Mouse (Mus musculus) liver, embryonic 14.5 days (tissue): ENCODE measurements around the gene Dnajb4. TPM values are rescaled to one million over a fixed set of nuclear protein-coding genes. Genes with fewer than 3 reads are reported as not detected.

ENCODE experiments used
- ATAC-seq: fragments of 200-750 bp; cut with Nextera tagmentation; 2 replicates; pipeline ENCODE4 v1.8.0; 2017; ENCODE audit warnings: moderate number of reproducible peaks, mild to moderate bottlenecking, moderate library complexity; ENCODE audit not compliant: insufficient read depth
- DNase-seq, 3 experiments: peaks; one replicate each; pipeline ENCODE4 v3.0.0-alpha.2; 2012 to 2013; ENCODE audit warnings: low read depth in 3 of 3, low spot score in 3 of 3
- H3K27ac ChIP-seq: fragments of 300-500 bp; sonication (generic); 2 replicates; pipeline ENCODE4 v1.5.1; 2014; ENCODE audit warnings: moderate library complexity, mild to moderate bottlenecking, control low read depth, inconsistent platforms
- H3K27me3 ChIP-seq: fragments of 300-500 bp; sonication (generic); 2 replicates; pipeline ENCODE4 v1.6.1; 2014; ENCODE audit warnings: mild to moderate bottlenecking, low read length, moderate library complexity; ENCODE audit not compliant: control insufficient read depth, insufficient read depth
- H3K36me3 ChIP-seq: fragments of 300-500 bp; sonication (generic); replicated peaks from 2 replicates; pipeline ENCODE4 v1.6.1; 2014; ENCODE audit warnings: low read depth; ENCODE audit not compliant: control insufficient read depth, insufficient read depth
- H3K4me1 ChIP-seq, 2 experiments: fragments of 200-500 bp in 1 of 2; fragments of 300-500 bp in 1 of 2; sonication (generic) in 1 of 2; replicated peaks; 2 replicates each; pipeline ENCODE4 v1.6.1; 2012 to 2014; ENCODE audit warnings: antibody characterized with exemption in 1 of 2, inconsistent platforms in 1 of 2, low read length in 1 of 2; ENCODE audit not compliant: control insufficient read depth in 2 of 2, insufficient read depth in 2 of 2
- H3K4me2 ChIP-seq: fragments of 300-500 bp; sonication (generic); 2 replicates; pipeline ENCODE4 v1.6.1; 2014; ENCODE audit warnings: low read depth, mild to moderate bottlenecking, control low read depth, moderate library complexity
- H3K4me3 ChIP-seq, 2 experiments: fragments of 200-500 bp in 1 of 2; fragments of 300-500 bp in 1 of 2; sonication (generic) in 1 of 2; 2 replicates each; pipeline ENCODE4 v1.5.1; 2012 to 2014; ENCODE audit warnings: low read depth in 2 of 2, low read length in 2 of 2, mild to moderate bottlenecking in 2 of 2, control low read depth in 1 of 2, inconsistent platforms in 1 of 2, moderate library complexity in 1 of 2; ENCODE audit not compliant: insufficient read depth in 1 of 2
- H3K9ac ChIP-seq: fragments of 300-500 bp; sonication (generic); replicated peaks from 2 replicates; pipeline ENCODE4 v1.6.1; 2014; ENCODE audit warnings: mild to moderate bottlenecking, control low read depth, moderate library complexity
- H3K9me3 ChIP-seq: fragments of 300-500 bp; sonication (generic); 2 replicates; pipeline ENCODE4 v1.6.1; 2016; ENCODE audit warnings: low read length, mixed read lengths; ENCODE audit not compliant: control insufficient read depth
- CTCF ChIP-seq: IDR thresholded peaks from 2 replicates; pipeline ENCODE4 v1.5.1; 2016; ENCODE audit warnings: antibody characterized with exemption, low read depth, control low read depth
- EP300 ChIP-seq: IDR thresholded peaks from 2 replicates; pipeline ENCODE4 v1.6.1; 2016; ENCODE audit warnings: antibody characterized with exemption, low read depth
- WGBS: fragments of 180-500 bp; shearing (Covaris S2); extraction: QIAGEN DNeasy Blood & Tissue Kit; methylation state at CpG from one replicate; pipeline ENCODE4 v1.1.7; 2014; ENCODE audit not compliant: insufficient replicate concordance; 5-methylcytosine and 5-hydroxymethylcytosine counted together
- polyA plus RNA-seq, 2 experiments: library from polyadenylated mRNA; depleted of rRNA in 1 of 2; stranded (reverse) in 1 of 2; unstranded in 1 of 2; fragments of >200 nt; fragmentation: Nextera tagmentation in 1 of 2; extraction: Ambion mirVana in 1 of 2; gene quantifications; 2 replicates each; pipeline versions ENCODE4 v1.2.1 to v1.2.3; 2012 to 2014

Gene Dnajb4
- polyA plus RNA-seq, 2 experiments, result 18.3 to 29.9 TPM

DNA sequence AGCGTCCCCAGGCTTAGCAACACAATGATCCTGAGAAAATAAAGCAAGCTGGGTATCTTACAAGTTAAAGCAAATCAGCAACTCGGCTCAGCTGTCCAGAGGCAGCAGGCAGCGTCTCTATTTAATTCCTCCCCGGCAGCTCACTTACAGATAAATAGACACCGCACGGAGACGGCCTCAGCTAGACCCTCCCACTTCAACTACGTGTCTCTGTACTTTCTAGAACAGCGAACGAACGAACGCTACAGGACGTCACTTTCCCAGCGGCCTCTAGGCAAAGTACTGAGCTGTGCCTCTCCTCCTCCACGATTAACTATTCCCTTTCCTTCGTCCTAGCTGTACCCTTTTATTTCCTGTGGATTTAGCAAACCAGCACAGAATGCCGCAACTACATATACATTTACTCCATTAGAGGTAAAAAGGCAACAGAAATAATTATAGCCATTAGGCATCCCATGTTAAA, 16.4 kb downstream of the Dnajb4 start:
- no peaks in the 10 kb centered on the region for H3K27me3 ChIP-seq
- H3K4me3 ChIP-seq, result peak overlapping the region; percentile 94 to 95
- DNase-seq (peak; percentile 92 to 93 (median 93)), ATAC-seq (peak; percentile 89)
- TF ChIP-seq CTCF (peak; percentile 27; the same call in 1 of the 2 replicates), EP300 (no peak; the same call in 1 of the 2 replicates)
- peak overlapping the region; percentile 99 for H3K27ac ChIP-seq
- peak overlapping the region; percentile 97 for H3K9ac ChIP-seq
- WGBS, result under 1% methylated on average over 17 of the region's 17 CpGs
- peak overlapping the region; percentile 58 for H3K4me2 ChIP-seq
- H3K4me1 ChIP-seq, result peaks cover 22 to 23% of the 10 kb centered on the region in 2 experiments
- no peaks in the 10 kb centered on the region for H3K36me3 ChIP-seq
- no peaks in the 10 kb centered on the region for H3K9me3 ChIP-seq

DNA sequence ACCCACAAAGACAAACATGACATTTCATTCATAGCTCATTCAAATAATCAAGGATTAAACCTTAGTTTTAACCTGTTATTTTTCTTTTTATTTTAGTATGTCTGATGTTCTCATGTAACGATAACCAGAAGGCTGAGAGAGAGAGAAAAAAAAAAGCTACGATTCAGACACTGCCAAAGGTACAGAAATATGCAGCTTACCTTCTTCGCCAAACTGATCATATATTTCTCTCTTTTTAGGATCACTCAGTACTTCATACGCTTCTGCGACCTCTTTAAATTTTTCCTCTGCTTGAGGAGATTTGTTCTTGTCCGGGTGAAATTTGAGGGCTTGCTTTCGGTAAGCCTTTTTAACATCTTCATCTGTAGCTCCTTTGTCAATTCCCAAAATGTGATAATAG, 16.9 kb downstream of the Dnajb4 start:
- DNase-seq (peak in 1 of 3 experiments; percentile 31), ATAC-seq (no peak)
- Histone ChIP-seq H3K9me3 (no peaks in the 10 kb centered on the region), H3K4me3 (peak overlapping the region; percentile 94 to 95), H3K4me2 (peak overlapping the region; percentile 58), H3K27ac (peak overlapping the region; percentile 99), H3K36me3 (no peaks in the 10 kb centered on the region), H3K27me3 (no peaks in the 10 kb centered on the region), H3K4me1 (peaks cover 22 to 24% of the 10 kb centered on the region in 2 experiments), H3K9ac (peak overlapping the region; percentile 97)
- TF ChIP-seq CTCF (no peak), EP300 (no peak)
- 2% methylated on average over 7 of the region's 7 CpGs for WGBS

DNA sequence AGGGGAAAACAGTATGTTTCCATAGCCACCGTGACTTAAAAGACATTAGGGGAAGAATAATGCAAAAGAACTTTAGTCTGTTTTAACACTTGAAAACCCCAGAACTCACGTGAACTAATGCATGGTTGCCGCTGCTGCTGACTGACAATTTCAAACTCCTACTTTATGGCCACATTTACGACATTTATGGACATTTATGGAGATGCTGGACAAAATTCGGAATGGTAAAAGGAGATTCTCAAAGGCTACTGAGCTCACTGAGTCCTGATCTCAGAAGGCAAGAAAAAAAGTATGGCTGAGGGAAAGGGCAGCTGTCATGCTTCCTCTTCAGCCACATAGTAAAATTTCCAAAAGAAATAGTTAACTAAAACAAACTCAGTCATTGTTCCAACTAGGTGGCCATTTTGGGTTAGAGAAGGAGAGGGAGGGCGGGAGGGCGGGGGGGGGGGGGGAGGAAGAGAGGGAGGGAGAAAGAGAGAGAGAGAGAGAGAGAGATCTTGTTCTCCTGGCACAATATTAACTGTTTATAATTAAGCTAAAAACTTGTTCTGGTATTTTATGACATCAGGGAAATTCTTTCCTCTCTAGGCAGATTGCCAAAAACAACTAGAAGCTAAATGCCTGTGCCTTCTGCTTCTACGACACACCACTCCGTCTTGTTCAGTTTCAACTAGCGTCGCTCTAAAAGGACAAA, 17.7 kb downstream of the Dnajb4 start:
- no peaks in the 10 kb centered on the region for H3K9me3 ChIP-seq
- DNase-seq (peak in 1 of 3 experiments; percentile 39), ATAC-seq (no peak)
- no peak for TF ChIP-seq CTCF
- no peak for TF ChIP-seq EP300
- H3K27me3 ChIP-seq, result no peaks in the 10 kb centered on the region
- H3K9ac ChIP-seq, result peak overlapping the region; percentile 96
- peak overlapping the region; percentile 94 to 95 for H3K4me3 ChIP-seq
- peak overlapping the region; percentile 87 for H3K4me2 ChIP-seq
- 11% methylated on average over 10 of the region's 11 CpGs for WGBS
- peak overlapping the region; percentile 81 for H3K27ac ChIP-seq
- peaks cover 22% of the 10 kb centered on the region in 2 experiments for H3K4me1 ChIP-seq
- no peaks in the 10 kb centered on the region; the same call in 1 of the 2 replicates for H3K36me3 ChIP-seq

DNA sequence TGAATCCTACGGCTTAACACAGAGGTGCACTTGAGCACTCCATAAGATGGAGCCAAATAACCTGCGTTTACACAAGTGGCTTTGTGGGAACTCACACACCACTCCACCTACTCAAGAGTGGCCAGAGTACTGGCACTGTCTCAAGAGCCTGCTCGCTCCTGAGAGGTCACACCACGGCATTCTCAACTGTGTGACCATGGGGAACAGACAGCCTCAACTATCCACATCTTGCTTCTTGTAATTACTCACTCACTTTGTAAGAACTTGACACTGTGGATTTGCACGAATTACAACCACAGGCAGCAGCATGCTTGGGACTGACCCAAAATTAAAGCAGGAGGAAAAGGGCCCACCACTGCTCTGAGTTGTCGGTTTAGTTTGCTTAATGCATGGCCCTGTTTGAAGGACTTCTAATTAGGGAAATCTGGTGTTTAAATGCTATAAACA, 18.3 kb downstream of the Dnajb4 start:
- Histone ChIP-seq H3K36me3 (peaks cover under 1% of the 10 kb centered on the region), H3K27ac (peak overlapping the region; percentile 81), H3K9me3 (no peaks in the 10 kb centered on the region), H3K4me1 (peaks cover 17 to 19% of the 10 kb centered on the region in 2 experiments), H3K4me3 (peak overlapping the region; percentile 94 to 95), H3K4me2 (peak overlapping the region; percentile 87), H3K27me3 (no peaks in the 10 kb centered on the region), H3K9ac (peak overlapping the region; percentile 96)
- ATAC-seq (peak; percentile 43), DNase-seq (peak in 1 of 3 experiments; percentile 55)
- no peak for TF ChIP-seq EP300
- TF ChIP-seq CTCF, result 0 out of 2 replicates have a peak, but pooled peaks have one; percentile 28
- WGBS, result 9% methylated on average over 6 of the region's 6 CpGs

DNA sequence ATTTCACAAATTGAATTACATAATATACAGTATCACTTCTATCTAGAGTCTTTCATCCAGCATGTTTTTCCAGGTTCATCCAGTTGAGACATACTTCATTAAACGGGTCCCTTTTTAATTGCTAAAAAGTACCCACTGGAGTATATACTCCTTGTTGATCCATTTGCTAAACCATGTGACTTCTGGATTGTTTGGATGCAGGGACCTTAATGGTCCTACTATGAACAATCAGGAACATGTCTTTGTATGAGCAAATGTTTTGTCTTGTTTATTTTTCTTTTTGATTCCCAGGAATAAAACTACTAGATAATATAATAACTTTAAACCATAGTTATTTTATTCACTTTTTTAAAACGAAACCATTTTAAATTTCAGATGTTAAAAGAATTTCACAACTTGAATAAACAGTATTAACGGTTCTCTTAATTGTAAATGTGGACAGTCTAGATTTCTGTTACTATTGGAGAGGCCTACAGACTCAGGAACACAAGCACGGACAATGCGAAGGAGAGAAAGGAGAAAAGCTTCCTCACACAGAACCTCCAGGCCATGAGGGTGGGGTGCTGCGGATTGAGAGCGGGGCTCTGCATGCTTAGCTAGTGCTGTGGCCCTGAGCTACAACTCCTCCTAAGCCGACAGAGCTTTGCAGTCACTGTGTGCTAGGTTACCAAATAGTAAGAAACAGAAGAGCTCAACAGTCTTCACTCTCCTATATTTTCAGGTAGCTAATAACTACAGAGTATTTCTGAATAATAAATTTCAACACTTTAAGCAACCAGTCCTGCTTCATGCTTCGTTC, 19.2 kb downstream of the Dnajb4 start:
- no peaks in the 10 kb centered on the region for H3K27me3 ChIP-seq
- H3K9me3 ChIP-seq, result no peaks in the 10 kb centered on the region
- peak overlapping the region; percentile 73 for H3K9ac ChIP-seq
- DNase-seq (no peak), ATAC-seq (no peak)
- peaks cover 10% of the 10 kb centered on the region for H3K36me3 ChIP-seq
- WGBS, result 52% methylated on average over 9 of the region's 9 CpGs
- H3K4me2 ChIP-seq, result peak overlapping the region; percentile 87
- peak overlapping the region; percentile 65 to 94 for H3K4me3 ChIP-seq
- H3K27ac ChIP-seq, result peak overlapping the region; percentile 23
- peaks cover 14 to 16% of the 10 kb centered on the region in 2 experiments for H3K4me1 ChIP-seq
- TF ChIP-seq CTCF (no peak), EP300 (no peak)
